Mouse (Mus musculus): ENCODE results near the gene Gfra1.

Gfra1 gene

GRCm38 (mm10) chr19:58393121-58393520 is 62.6 kb downstream of the Gfra1 start:
- no peak for DNase-seq (ENCODE audit: low spot score)

GRCm38 (mm10) chr19:58391796-58392195 is 63.9 kb downstream of the Gfra1 start:
- no peak for DNase-seq (ENCODE audit: low spot score)

GRCm38 (mm10) chr19:58389466-58389865 is 66.2 kb downstream of the Gfra1 start:
- no peak for DNase-seq (ENCODE audit: low spot score)

- DNase-seq (ENCODE audit: low spot score) = no peak
Observed at GRCm38 (mm10) chr19:58388851-58389447, 66.8 kb downstream of the Gfra1 start.

GRCm38 (mm10) chr19:58383273-58383672 is 72.4 kb downstream of the Gfra1 start:
- DNase-seq (ENCODE audit: low spot score) = no peak

- DNase-seq (ENCODE audit: low spot score) = no peak
Observed at GRCm38 (mm10) chr19:58382535-58382934, 73.2 kb downstream of the Gfra1 start.

- no peak for DNase-seq (ENCODE audit: low spot score)
Observed at GRCm38 (mm10) chr19:58377969-58378368, 77.7 kb downstream of the Gfra1 start.

GRCm38 (mm10) chr19:58376675-58377102 is 79.0 kb downstream of the Gfra1 start:
- no peak for DNase-seq (ENCODE audit: low spot score)

- DNase-seq (ENCODE audit: low spot score) = no peak
Observed at GRCm38 (mm10) chr19:58374648-58375047, 81.1 kb downstream of the Gfra1 start.

GRCm38 (mm10) chr19:58374155-58374554 is 81.6 kb downstream of the Gfra1 start:
- DNase-seq (ENCODE audit: low spot score) = no peak

GRCm38 (mm10) chr19:58368513-58368912 is 87.2 kb downstream of the Gfra1 start:
- DNase-seq (ENCODE audit: low spot score) = no peak

- DNase-seq (ENCODE audit: low spot score) = no peak
Observed at GRCm38 (mm10) chr19:58364688-58365087, 91.0 kb downstream of the Gfra1 start.

- DNase-seq (ENCODE audit: low spot score) = no peak
Observed at GRCm38 (mm10) chr19:58360982-58361381, 94.7 kb downstream of the Gfra1 start.

GRCm38 (mm10) chr19:58358063-58358462 is 97.6 kb downstream of the Gfra1 start:
- no peak for DNase-seq (ENCODE audit: low spot score)

- no peak for DNase-seq (ENCODE audit: low spot score)
Observed at GRCm38 (mm10) chr19:58353953-58354352, 101.8 kb downstream of the Gfra1 start.

- no peak for DNase-seq (ENCODE audit: low spot score)
Observed at GRCm38 (mm10) chr19:58353260-58353870, 102.3 kb downstream of the Gfra1 start.

- no peak for DNase-seq (ENCODE audit: low spot score)
Observed at GRCm38 (mm10) chr19:58349890-58350408, 105.8 kb downstream of the Gfra1 start.

GRCm38 (mm10) chr19:58345137-58345536 is 110.6 kb downstream of the Gfra1 start:
- no peak for DNase-seq (ENCODE audit: low spot score)

GRCm38 (mm10) chr19:58341351-58341750 is 114.4 kb downstream of the Gfra1 start:
- DNase-seq (ENCODE audit: low spot score) = no peak

GRCm38 (mm10) chr19:58340221-58340620 is 115.5 kb downstream of the Gfra1 start:
- DNase-seq (ENCODE audit: low spot score) = no peak

- DNase-seq (ENCODE audit: low spot score) = no peak
Observed at GRCm38 (mm10) chr19:58336802-58337201, 118.9 kb downstream of the Gfra1 start.

GRCm38 (mm10) chr19:58335585-58336530 is 119.9 kb downstream of the Gfra1 start:
- no peak for DNase-seq (ENCODE audit: low spot score)

GRCm38 (mm10) chr19:58329305-58329704 is 126.4 kb downstream of the Gfra1 start:
- no peak for DNase-seq (ENCODE audit: low spot score)
